Mouse (Mus musculus): ENCODE measurements around the gene Dtx3.
"Not testable (repeated sequence)": the region's sequence is repeated elsewhere in the genome, so short reads cannot be mapped to it uniquely, and the experiment has no call there.

Gene Dtx3

GRCm38 (mm10) chr10:127164631-127165353 lies 30.7 kb downstream of the Dtx3 start, which contains the start of gene B4galnt1:
TSS of gene B4galnt1 (plus strand) at chr10:127165225.
- peak; percentile 79 for DNase-seq

GRCm38 (mm10) chr10:127164190-127164589 lies 31.3 kb downstream of the Dtx3 start:
- no peak for DNase-seq

- not testable (repeated sequence) for DNase-seq
These were observed 32.7 kb downstream of the Dtx3 start for GRCm38 (mm10) chr10:127162771-127163261.

- no peak for DNase-seq
These were observed 34.8 kb downstream of the Dtx3 start for GRCm38 (mm10) chr10:127160728-127161127.

GRCm38 (mm10) chr10:127160081-127160480 lies 35.4 kb downstream of the Dtx3 start:
- no peak for DNase-seq

GRCm38 (mm10) chr10:127158471-127158870 lies 37.1 kb downstream of the Dtx3 start:
- DNase-seq: no peak

GRCm38 (mm10) chr10:127156511-127156910 lies 39.0 kb downstream of the Dtx3 start:
- no peak for DNase-seq

- no peak for DNase-seq
These were observed 39.4 kb downstream of the Dtx3 start for GRCm38 (mm10) chr10:127156089-127156488.

GRCm38 (mm10) chr10:127154652-127155051 lies 40.9 kb downstream of the Dtx3 start:
- DNase-seq: no peak

GRCm38 (mm10) chr10:127154241-127154640 lies 41.3 kb downstream of the Dtx3 start:
- peak; percentile 22 for DNase-seq

- no peak for DNase-seq
These were observed 42.2 kb downstream of the Dtx3 start for GRCm38 (mm10) chr10:127153323-127153722.

GRCm38 (mm10) chr10:127152556-127152955 lies 43.0 kb downstream of the Dtx3 start:
- not testable (repeated sequence) for DNase-seq

- not testable (repeated sequence) for DNase-seq
These were observed 44.3 kb downstream of the Dtx3 start for GRCm38 (mm10) chr10:127151233-127151632.

- peak; percentile 70 for DNase-seq
These were observed 45.1 kb downstream of the Dtx3 start for GRCm38 (mm10) chr10:127150471-127150872.

- DNase-seq: peak; percentile 32
These were observed 48.4 kb downstream of the Dtx3 start for GRCm38 (mm10) chr10:127147135-127147534.

GRCm38 (mm10) chr10:127145303-127145702 lies 50.2 kb downstream of the Dtx3 start:
- no peak for DNase-seq

- DNase-seq: no peak
These were observed 51.0 kb downstream of the Dtx3 start for GRCm38 (mm10) chr10:127144536-127144935.

- no peak for DNase-seq
These were observed 52.3 kb downstream of the Dtx3 start for GRCm38 (mm10) chr10:127143228-127143627.

- no peak for DNase-seq
These were observed 54.0 kb downstream of the Dtx3 start for GRCm38 (mm10) chr10:127141500-127141899.

GRCm38 (mm10) chr10:127140971-127141370 lies 54.6 kb downstream of the Dtx3 start:
- no peak for DNase-seq
